Mouse (Mus musculus) intestine, embryonic 14.5 days (tissue): ENCODE results near the gene Vmn1r208. TPM values are rescaled to one million over a fixed set of nuclear protein-coding genes. Genes with fewer than 3 reads are reported as not detected.
"Not testable (repeated sequence)": the region's sequence is repeated elsewhere in the genome, so short reads cannot be mapped to it uniquely, and the experiment has no call there.

Experiments used
- ATAC-seq: fragments of 200-750 bp; cut with Nextera tagmentation; replicated peaks from 2 replicates; pipeline ENCODE4 v1.8.0; 2017; ENCODE audit warnings: low read depth, moderate number of reproducible peaks, moderate TSS enrichment, moderate library complexity; ENCODE audit not compliant: low FRiP score, low TSS enrichment
- DNase-seq: peaks from one replicate; pipeline ENCODE4 v3.0.0-alpha.2; 2018; ENCODE audit warnings: low spot score
- H3K27ac ChIP-seq: fragments of 300-500 bp; sonication (generic); 2 replicates; pipeline ENCODE4 v1.5.1; 2014; ENCODE audit warnings: low read depth, mild to moderate bottlenecking, control low read depth
- H3K27me3 ChIP-seq: fragments of 300-500 bp; sonication (generic); replicated peaks from 2 replicates; pipeline ENCODE4 v1.6.1; 2014; ENCODE audit warnings: low read length, control low read depth; ENCODE audit not compliant: control insufficient read depth, insufficient read depth
- H3K36me3 ChIP-seq: fragments of 300-500 bp; sonication (generic); 2 replicates; pipeline ENCODE4 v1.6.1; 2014; ENCODE audit warnings: low read length, control low read depth; ENCODE audit not compliant: control insufficient read depth, insufficient read depth
- H3K4me1 ChIP-seq: fragments of 300-500 bp; sonication (generic); replicated peaks from 2 replicates; pipeline ENCODE4 v1.6.1; 2014; ENCODE audit warnings: low read length, control low read depth, mixed read lengths; ENCODE audit not compliant: control insufficient read depth, insufficient read depth
- H3K4me2 ChIP-seq: fragments of 300-500 bp; sonication (generic); 2 replicates; pipeline ENCODE4 v1.6.1; 2014; ENCODE audit warnings: low read length
- H3K4me3 ChIP-seq: fragments of 300-500 bp; sonication (generic); 2 replicates; pipeline ENCODE4 v1.5.1; 2014; ENCODE audit warnings: low read depth, low read length, control low read depth, mixed read lengths
- H3K9ac ChIP-seq: fragments of 300-500 bp; sonication (generic); 2 replicates; pipeline ENCODE4 v1.6.1; 2014; ENCODE audit warnings: mild to moderate bottlenecking, low read length
- H3K9me3 ChIP-seq: fragments of 300-500 bp; sonication (generic); 2 replicates; pipeline ENCODE4 v1.6.1; 2016; ENCODE audit warnings: low read length, control low read depth; ENCODE audit not compliant: control insufficient read depth
- WGBS: fragments of 180-500 bp; shearing (Covaris S2); extraction: QIAGEN DNeasy Blood & Tissue Kit; methylation state at CpG from one replicate; pipeline ENCODE4 v1.1.7; 2014; 5-methylcytosine and 5-hydroxymethylcytosine counted together
- polyA plus RNA-seq: library from polyadenylated mRNA; unstranded; fragments of >200 nt; fragmentation: Nextera tagmentation; extraction: Ambion mirVana; gene quantifications from 2 replicates; pipeline ENCODE4 v1.2.1, GENCODE M21; 2014

The Vmn1r208 gene
- not detected in 2 replicates for polyA plus RNA-seq

- not testable (repeated sequence) for H3K27me3 ChIP-seq, H3K27ac ChIP-seq, H3K4me1 ChIP-seq, H3K9me3 ChIP-seq, H3K36me3 ChIP-seq, H3K4me2 ChIP-seq, ATAC-seq, DNase-seq, H3K4me3 ChIP-seq, H3K9ac ChIP-seq
- no CpG with 5 or more reads among the region's 7 CpGs for WGBS
Observed at GRCm38 (mm10) chr13:22777300-22777699, at the start of gene Vmn1r208. Vmn1r208 (minus strand) TSS chr13:22777400.

GRCm38 (mm10) chr13:22821601-22822000, 44.4 kb upstream of the Vmn1r208 start:
- whole genome bisulfite sequencing, result 78% methylated on average over 1 of the region's 1 CpGs
- not testable (repeated sequence) for DNase-seq, H3K4me3 ChIP-seq, H3K9me3 ChIP-seq, H3K27ac ChIP-seq, H3K27me3 ChIP-seq, H3K36me3 ChIP-seq, H3K4me1 ChIP-seq, ATAC-seq, H3K4me2 ChIP-seq, H3K9ac ChIP-seq

- not testable (repeated sequence) for H3K36me3 ChIP-seq, H3K4me3 ChIP-seq, ATAC-seq, H3K4me2 ChIP-seq, DNase-seq, H3K27me3 ChIP-seq, H3K4me1 ChIP-seq, H3K9ac ChIP-seq, H3K9me3 ChIP-seq, H3K27ac ChIP-seq
Observed at GRCm38 (mm10) chr13:22809582-22809981, 32.4 kb upstream of the Vmn1r208 start, which contains the start of gene Vmn1r209. Vmn1r209 (minus strand) TSS chr13:22809682.

- H3K27ac ChIP-seq, ATAC-seq, H3K4me1 ChIP-seq, H3K9ac ChIP-seq, H3K27me3 ChIP-seq, DNase-seq, H3K36me3 ChIP-seq, H3K9me3 ChIP-seq, H3K4me2 ChIP-seq, H3K4me3 ChIP-seq: not testable (repeated sequence)
- WGBS, result 85% methylated on average over 3 of the region's 3 CpGs
Observed at GRCm38 (mm10) chr13:22788096-22788495, 10.9 kb upstream of the Vmn1r208 start.

- H3K9me3 ChIP-seq, H3K4me3 ChIP-seq, DNase-seq, H3K27ac ChIP-seq, H3K9ac ChIP-seq, H3K27me3 ChIP-seq, H3K4me1 ChIP-seq, ATAC-seq, H3K36me3 ChIP-seq, H3K4me2 ChIP-seq: not testable (repeated sequence)
Observed at GRCm38 (mm10) chr13:22784159-22784558, 7.0 kb upstream of the Vmn1r208 start.

GRCm38 (mm10) chr13:22771592-22771991, 5.6 kb downstream of the Vmn1r208 start:
- DNase-seq, H3K27me3 ChIP-seq, H3K36me3 ChIP-seq, H3K9ac ChIP-seq, H3K9me3 ChIP-seq, H3K4me3 ChIP-seq, H3K4me2 ChIP-seq, H3K27ac ChIP-seq, H3K4me1 ChIP-seq, ATAC-seq: not testable (repeated sequence)
- WGBS, result 83% methylated on average over 1 of the region's 2 CpGs

GRCm38 (mm10) chr13:22747524-22747923, 29.7 kb downstream of the Vmn1r208 start:
- H3K4me2 ChIP-seq, result no peak overlapping the region
- H3K36me3 ChIP-seq, result no peaks in the 10 kb centered on the region
- H3K9me3 ChIP-seq, result no peaks in the 10 kb centered on the region
- ATAC-seq (no peak), DNase-seq (no peak)
- no peaks in the 10 kb centered on the region for H3K4me1 ChIP-seq
- H3K9ac ChIP-seq, result no peak overlapping the region
- H3K27ac ChIP-seq, result no peak overlapping the region
- no peaks in the 10 kb centered on the region for H3K27me3 ChIP-seq
- H3K4me3 ChIP-seq, result no peak overlapping the region

- not testable (repeated sequence) for H3K27ac ChIP-seq, ATAC-seq, H3K9me3 ChIP-seq, H3K36me3 ChIP-seq, H3K9ac ChIP-seq, H3K27me3 ChIP-seq, H3K4me1 ChIP-seq, H3K4me3 ChIP-seq, H3K4me2 ChIP-seq, DNase-seq
Observed at GRCm38 (mm10) chr13:22729529-22729928, 47.7 kb downstream of the Vmn1r208 start, which contains the start of gene Vmn1r207-ps. Vmn1r207-ps (minus strand) TSS chr13:22729629.
